Mouse (Mus musculus) brain, embryonic 14.5 days (tissue): ENCODE measurements at regions not wholly inside any gene's neighbourhood (a gene's known extent, or its start where the extent isn't known, plus 50 kb on each side); places are given as distances from the start of the nearest gene placed in this dataset.

Source experiments
- DNase-seq: peaks from one replicate; pipeline ENCODE4 v3.0.0-alpha.2; 2011; ENCODE audit warnings: low read depth
- CTCF ChIP-seq: fragments of 200-500 bp; IDR thresholded peaks from 2 replicates; pipeline ENCODE4 v1.5.1; 2012; ENCODE audit warnings: inconsistent platforms, mild to moderate bottlenecking, moderate library complexity, borderline replicate concordance; ENCODE audit not compliant: insufficient read depth, insufficient read length; ENCODE audit errors: extremely low read depth
- POLR2A ChIP-seq: fragments of 200-500 bp; IDR thresholded peaks from 2 replicates; pipeline ENCODE4 v1.6.1; 2012; ENCODE audit warnings: mild to moderate bottlenecking, inconsistent platforms, borderline replicate concordance; ENCODE audit not compliant: poor library complexity, insufficient read depth, insufficient read length, severe bottlenecking; ENCODE audit errors: extremely low read depth

- peak; percentile 63 for DNase-seq
- no peak for TF ChIP-seq CTCF
- TF ChIP-seq POLR2A, result no peak
Measured at GRCm38 (mm10) chr6:25255762-25256161, 299.7 kb upstream of the Tmem229a start.

GRCm38 (mm10) chr6:25237021-25237420 lies 280.9 kb upstream of the Tmem229a start:
- TF ChIP-seq CTCF (no peak), POLR2A (no peak)
- no peak for DNase-seq

- peak; percentile 22 for DNase-seq
- TF ChIP-seq POLR2A, result no peak
- TF ChIP-seq CTCF, result no peak
Measured at GRCm38 (mm10) chr6:25236616-25237015, 280.5 kb upstream of the Tmem229a start.
